Mouse (Mus musculus): ENCODE measurements at regions not wholly inside any gene's neighbourhood (a gene's known extent, or its start where the extent isn't known, plus 50 kb on each side); places are given as distances from the start of the nearest gene placed in this dataset.
A peak's percentile ranks its signal among the peaks of the same experiment; 100 is the strongest.

DNA sequence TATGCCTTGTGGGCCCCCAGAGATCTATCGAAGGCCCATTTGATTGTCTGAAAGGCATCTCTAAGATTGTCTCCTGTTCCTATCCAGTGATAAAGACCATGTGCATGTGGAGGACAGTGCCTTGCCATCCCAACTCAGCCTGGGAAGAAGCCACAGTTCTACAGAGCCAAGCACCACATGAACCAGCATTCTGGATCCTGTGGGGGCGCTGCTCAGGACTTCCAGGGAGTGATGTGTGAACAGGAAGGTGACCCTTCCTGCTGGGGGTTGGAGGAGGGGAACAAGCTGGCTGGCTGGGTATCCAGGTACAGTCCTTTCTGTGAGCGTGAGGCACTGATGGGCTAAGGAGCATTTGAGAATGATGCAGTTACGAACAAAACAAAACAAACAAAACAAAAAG, 163.8 kb downstream of the Gm26897 start:
- DNase-seq (ENCODE audit: low spot score) = no peak

DNA sequence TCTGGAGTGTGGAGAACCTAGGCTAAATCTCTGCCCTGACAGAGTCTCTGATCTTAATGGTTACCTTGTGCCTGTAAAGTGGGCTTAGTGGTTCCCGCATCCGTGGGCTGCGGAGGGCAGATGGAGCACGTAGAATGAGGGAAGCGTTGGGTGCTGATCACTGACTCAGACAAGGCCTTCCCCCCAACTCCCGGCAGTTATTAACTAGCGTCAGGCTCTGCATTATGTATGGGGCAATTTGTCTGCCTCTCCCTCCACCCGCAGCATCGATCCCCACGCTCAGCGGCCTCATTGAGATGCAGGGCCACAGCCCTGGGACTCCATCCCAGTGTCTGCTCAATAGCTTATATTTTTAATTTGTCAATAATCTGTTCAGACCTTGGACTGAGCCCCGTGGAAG, 164.8 kb downstream of the Gm26897 start:
- DNase-seq (ENCODE audit: low spot score) = no peak

- DNase-seq (ENCODE audit: low spot score) = no peak
These were observed 167.5 kb downstream of the Gm26897 start for GRCm38 (mm10) chr5:111901197-111901596.

DNA sequence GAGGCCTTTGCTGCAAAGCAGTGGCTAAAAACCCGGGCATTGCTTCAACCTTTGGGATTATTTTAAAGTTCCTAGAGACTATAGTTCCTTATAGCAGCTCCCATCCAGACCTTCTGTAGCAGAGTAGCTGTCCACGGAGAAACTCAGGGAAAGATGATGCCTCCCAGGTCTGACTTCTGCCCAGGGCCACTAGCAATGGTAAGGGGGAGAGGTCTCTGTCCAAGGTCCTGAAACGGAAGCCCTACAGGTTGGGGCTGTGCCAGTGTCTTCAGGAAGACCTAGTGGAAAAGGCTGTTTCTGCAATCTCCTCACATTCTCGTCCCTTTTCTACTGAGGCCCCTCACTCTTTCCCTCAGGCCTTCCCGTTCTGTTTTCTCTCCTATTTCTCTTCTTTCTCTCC, 168.0 kb downstream of the Gm26897 start:
- no peak for DNase-seq (ENCODE audit: low spot score)

GRCm38 (mm10) chr5:111908085-111908484, 174.4 kb downstream of the Gm26897 start:
- peak; percentile 49 for DNase-seq (ENCODE audit: low spot score)

GRCm38 (mm10) chr5:111910514-111910913, 176.8 kb downstream of the Gm26897 start:
- no peak for DNase-seq (ENCODE audit: low spot score)

DNA sequence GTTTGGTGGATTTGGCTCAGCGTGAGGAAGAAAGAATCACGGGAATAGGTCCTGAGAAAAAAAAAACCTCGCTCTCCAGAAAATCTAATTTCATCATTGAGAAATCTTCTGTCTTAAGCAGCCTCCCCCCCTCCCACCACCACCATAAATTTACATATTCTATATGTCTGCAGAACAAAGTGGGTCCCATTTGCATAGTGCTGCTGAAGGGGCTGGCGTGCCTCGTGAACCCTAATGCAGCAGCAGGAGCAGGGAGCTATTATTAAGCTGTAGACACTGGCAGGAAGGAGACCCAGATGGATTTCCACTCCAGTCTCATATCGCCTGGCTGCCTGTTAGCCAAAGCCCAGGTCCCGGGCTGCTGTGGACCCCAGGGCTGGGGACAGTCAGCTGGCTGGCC, 179.6 kb downstream of the Gm26897 start:
- no peak for DNase-seq (ENCODE audit: low spot score)

- no peak for DNase-seq (ENCODE audit: low spot score)
These were observed 180.6 kb downstream of the Gm26897 start for GRCm38 (mm10) chr5:111914296-111914695.

DNA sequence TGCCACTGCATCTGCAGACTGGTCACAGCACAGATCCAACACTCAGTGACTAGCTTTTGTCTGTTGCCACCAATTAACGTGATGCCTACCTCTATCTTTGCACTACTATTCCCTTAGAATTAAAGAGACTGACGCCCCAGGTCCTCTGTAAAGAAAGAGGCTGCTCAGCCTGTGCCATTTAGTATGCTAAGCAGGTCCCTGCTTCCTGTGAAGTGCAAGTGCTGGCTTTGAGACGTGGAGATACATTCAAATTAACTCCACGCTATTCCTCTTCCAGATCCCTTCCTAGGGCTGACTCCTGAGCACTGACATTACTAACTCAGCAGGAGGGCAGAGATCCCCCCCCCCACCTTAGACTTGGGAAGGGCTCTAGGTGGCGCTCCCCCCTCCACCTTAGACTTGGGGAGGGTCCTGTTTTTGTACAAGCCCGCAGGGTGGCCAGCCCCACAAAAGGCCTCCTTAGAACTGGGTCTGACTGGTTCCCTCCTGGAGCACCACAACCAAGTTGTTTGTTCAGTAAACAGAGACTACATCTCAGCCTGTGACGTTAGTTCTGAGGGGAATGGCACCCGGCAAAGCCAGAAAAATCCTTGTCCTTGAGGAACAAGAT, 184.0 kb downstream of the Gm26897 start:
- DNase-seq (ENCODE audit: low spot score) = no peak

GRCm38 (mm10) chr5:111918888-111919287, 185.2 kb downstream of the Gm26897 start:
- DNase-seq (ENCODE audit: low spot score) = no peak

DNA sequence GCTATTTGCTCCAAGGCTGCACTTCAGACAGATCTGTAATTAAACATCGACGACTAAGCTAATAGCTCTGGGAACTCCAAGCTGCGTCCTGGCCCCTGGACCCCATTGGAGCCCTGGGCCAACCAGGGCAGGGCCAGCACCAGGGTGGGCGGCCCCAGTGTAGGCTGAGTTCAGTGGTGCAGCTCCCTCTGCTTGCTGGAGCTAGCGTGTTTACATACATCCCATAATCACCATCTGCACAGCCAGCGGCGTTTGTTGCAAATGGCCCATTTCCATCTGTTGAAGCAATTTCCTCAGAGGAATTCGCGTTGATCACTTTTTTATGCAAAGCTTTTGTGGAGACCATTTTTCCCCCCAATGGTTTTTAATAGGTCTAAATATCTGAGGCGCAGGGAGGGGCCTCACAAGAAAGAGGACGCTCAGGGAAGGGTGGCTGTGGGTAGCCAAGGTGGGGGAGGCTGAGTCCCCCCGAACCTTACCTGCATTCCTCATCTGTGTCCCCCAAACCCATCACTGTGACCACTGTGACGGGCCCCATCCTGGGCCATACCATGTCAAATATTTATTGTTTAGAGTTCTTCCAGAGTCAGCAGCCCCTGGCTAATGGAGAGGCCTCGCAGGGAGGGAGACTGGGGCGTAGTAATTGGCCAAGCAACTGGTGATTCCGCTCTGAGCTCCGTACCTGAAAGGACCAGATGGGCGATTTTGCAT, 189.4 kb downstream of the Gm26897 start:
- DNase-seq (ENCODE audit: low spot score) = no peak

DNA sequence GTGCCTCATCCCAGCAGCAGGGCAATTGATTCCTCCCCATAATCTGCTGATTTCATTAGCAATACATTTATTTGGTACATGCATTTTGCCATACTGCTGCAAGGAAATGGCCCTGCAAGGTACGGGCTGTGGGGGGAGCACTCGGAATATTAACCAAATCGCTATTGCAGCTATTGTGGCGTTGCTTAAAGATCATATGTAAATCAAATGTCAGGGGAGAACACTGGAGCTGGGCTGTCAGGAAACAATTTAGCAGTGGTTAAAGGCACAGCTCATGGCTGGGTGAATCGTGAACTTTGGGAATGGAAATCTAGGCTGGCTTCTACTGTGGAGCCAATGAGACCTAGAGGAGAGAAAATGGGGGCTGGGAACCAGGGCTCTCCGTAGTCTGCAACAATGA, 192.0 kb downstream of the Gm26897 start:
- DNase-seq (ENCODE audit: low spot score) = no peak

DNA sequence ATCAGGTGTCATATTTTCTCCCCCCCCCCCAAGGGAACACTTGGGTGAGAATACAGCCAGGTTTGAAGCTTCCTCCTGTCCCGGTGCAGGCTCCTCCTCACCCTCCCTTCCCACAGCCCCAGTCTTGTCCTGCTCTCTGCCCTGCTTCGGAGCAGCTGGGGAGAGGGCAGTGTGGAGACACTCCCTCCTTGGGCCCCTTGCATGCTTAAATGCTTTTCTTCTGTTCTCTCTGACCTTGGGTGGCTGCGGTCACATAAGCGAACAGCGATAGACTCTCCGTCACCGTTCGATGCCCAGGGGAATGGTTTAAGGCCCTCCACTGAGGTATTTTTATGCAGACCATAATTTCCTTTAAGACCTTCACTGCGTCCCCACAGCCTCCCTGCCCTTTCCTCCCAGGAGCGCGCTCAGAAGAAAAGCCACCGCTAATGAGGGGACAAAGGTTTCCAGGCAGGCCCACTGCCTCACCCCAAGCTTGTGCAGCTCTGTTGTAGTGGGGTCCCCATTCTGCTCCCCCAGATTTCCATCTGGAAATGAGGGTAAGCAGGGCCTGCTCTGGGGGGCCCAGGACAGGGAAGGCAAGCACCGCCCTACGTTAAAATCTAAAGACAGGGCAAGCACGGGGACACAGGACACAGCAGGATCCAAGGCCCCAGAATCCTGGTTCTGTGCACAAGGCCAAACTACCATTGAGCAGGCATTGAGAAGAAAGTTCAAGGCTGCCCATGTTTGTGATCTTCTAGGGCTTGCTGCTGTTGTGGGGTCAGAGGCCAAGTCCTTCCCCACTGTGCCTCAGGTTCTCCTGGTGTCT, 195.7 kb downstream of the Gm26897 start:
- no peak for DNase-seq (ENCODE audit: low spot score)

DNA sequence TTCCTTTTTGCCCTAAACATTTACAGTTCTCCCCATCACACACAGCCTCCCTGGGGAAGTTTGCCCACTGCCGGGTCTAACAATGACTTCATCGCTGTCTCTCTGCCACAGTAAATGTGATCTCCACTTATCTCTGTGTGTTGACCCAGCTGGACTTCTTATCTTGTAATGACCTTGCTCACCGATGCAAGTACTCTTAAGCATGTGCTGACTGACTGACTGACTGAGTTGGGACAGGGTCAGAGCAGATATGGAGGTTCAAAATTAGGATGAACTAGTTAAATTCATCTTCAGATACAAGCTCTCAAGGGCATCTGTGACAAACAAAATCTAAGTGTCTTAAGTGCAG, 196.2 kb downstream of the Gm26897 start:
- no peak for DNase-seq (ENCODE audit: low spot score)

DNA sequence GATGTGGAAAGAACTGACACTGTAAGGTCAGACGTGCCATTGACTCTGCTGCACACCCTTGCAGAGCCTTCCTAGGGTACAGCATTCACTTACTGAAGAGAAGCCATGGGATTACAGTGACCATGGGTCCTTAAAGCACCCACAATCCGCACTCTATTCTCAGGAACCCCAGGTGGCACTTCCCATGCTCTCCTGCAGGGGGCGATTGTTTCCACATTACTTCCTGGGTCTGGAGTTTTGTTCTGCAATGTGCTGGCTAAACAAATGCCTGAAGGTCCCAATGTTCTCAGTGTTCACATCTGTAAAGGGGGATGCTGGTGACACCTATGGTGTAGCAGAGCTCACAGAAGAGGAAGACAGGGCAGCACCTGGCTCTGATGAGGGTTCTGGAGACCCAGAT, 198.0 kb downstream of the Gm26897 start:
- DNase-seq (ENCODE audit: low spot score) = peak; percentile 31

- peak; percentile 19 for DNase-seq (ENCODE audit: low spot score)
These were observed 201.8 kb downstream of the Gm26897 start for GRCm38 (mm10) chr5:111935381-111936134.

DNA sequence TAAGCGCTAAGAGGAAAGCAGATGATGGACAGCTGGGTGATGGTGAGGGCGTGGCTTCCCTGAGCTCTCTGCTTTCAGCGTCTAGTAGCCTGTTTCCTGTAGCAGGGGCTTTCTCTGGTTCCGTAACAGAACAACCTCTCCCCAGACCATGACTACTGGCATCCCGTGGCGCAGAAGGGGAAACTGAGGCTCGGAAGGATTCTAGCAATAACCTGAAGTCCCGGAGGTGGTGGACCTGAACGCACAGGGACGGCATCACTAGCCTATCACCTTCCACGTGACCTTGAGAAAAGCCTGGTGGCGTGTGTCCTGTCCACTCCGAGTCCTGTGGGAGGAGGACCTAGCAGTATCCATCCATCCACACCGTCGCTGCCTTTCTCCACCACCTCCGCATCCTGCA, 208.1 kb downstream of the Gm26897 start:
- DNase-seq (ENCODE audit: low spot score) = no peak

GRCm38 (mm10) chr5:111942792-111943191, 209.1 kb downstream of the Gm26897 start:
- DNase-seq (ENCODE audit: low spot score) = no peak

- DNase-seq (ENCODE audit: low spot score) = no peak
These were observed 209.8 kb downstream of the Gm26897 start for GRCm38 (mm10) chr5:111943337-111944162.

DNA sequence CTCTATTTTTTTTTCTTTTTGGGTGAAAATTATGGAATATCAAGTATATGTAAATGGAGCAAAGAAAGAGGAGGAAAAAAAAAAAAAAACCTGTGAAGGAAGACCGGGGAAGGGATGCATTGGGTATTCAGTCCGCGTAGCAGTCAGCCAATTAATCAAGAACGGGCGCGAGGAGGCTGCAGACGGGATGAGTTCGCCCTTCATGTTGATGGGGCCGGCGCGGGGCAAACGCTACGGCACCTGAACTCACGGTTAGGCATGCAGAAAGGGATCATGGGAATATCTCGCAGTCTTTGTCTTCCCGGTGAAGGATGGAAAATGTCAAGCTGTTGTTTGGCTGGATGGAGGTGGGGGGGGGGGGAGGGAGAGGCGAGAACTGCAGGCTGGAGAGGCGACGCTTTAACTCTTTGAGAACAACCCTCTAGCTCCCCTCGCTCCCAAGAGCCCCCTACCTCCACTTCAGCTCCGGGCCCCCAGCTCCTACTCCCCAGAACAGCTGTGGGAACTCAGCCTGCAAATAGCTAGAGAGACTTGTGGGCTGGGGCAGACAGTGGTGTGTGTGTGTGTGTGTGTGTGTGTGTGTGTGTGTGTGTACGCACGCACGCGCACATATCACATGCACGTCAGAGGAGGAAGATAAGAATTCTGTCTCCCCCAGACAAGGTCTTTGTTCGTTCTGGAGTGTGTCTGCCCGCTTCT, 210.7 kb downstream of the Gm26897 start:
- DNase-seq (ENCODE audit: low spot score) = no peak

DNA sequence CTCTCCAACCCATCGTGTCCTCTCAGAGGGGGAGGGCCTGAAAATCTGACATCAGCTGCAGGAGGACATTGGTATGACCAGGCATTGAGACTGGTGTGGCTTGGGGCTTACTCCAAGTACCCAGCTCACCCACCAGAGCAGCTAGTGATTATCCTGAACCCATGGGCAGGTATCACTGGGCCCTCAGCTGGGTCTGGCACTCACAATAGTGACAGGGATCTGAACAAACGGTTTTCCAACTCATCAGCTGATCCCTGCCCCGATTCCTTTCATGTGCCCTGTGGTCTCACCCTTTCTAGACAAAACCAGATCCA, 211.2 kb downstream of the Gm26897 start:
- DNase-seq (ENCODE audit: low spot score) = no peak
